18 mouse cellular contexts compared by ENCODE assay signal in genomic region chr11:98011716-98012115, GRCm38 (mm10). TPM values are rescaled to one million over a fixed set of nuclear protein-coding genes. Genes with fewer than 3 reads are reported as not detected.
DNase-seq lines count a peak whose midpoint lies in the region; ATAC-seq and TF ChIP-seq lines count a peak whose summit lies in the region.
"Had no signal": no experiment of that assay in that cellular context is flagged by ENCODE, and none has a peak within 500 bp of the region (broad histone marks: within the 10 kb centered on the region; RNA-seq: fewer than 3 reads in every experiment).

No protein-coding gene starts in this region.

- H3K9ac ChIP-seq in intestine, postnatal 0 days (ENCODE audit: low read depth, low read length), result no peak overlapping the region
- H3K9ac ChIP-seq in intestine, embryonic 15.5 days, result no peak overlapping the region
- H3K9ac ChIP-seq in midbrain, embryonic 16.5 days (ENCODE audit: low read depth, low read length), result no peak overlapping the region
- H3K9ac ChIP-seq: hindbrain, embryonic 13.5 days had no signal

- TF ChIP-seq CTCF in intestine, postnatal 0 days (IDR thresholded peaks at IDR 0.05; ENCODE audit: low read depth), result no peak
- no peak for TF ChIP-seq CTCF in cortical plate, adult 2 months (IDR thresholded peaks at IDR 0.05; ENCODE audit: extremely low read depth, insufficient read depth, low read length)

- H3K9me3 ChIP-seq in intestine, postnatal 0 days (ENCODE audit: control insufficient read depth), result no peaks in the 10 kb centered on the region
- no peaks in the 10 kb centered on the region for H3K9me3 ChIP-seq in intestine, embryonic 15.5 days
- no peaks in the 10 kb centered on the region for H3K9me3 ChIP-seq in midbrain, embryonic 16.5 days (replicated peaks; ENCODE audit: control insufficient read depth, low read length, poor library complexity, severe bottlenecking)
- H3K9me3 ChIP-seq: hindbrain, embryonic 13.5 days had no signal

- peak; percentile 82 for DNase-seq in right cerebral cortex, adult 18-20 months
- DNase-seq in right cerebral cortex, postnatal 25 days, result no peak
- no peak for DNase-seq in urinary bladder, adult 2 months (ENCODE audit: low spot score)
- DNase-seq: adrenal gland, postnatal 10 days; cerebellum, adult 11-12 months; cerebellum, adult 9-10 months; cerebellum, postnatal 25 days; gastrocnemius, postnatal 10 days; heart, adult 18-20 months; heart, postnatal 4 days had no signal

- TF ChIP-seq POLR2A in cortical plate, adult 2 months (IDR thresholded peaks at IDR 0.05; ENCODE audit: extremely low read depth, insufficient read depth, low read length), result no peak

- no peak overlapping the region for H3K4me2 ChIP-seq in intestine, postnatal 0 days (replicated peaks; ENCODE audit: low read depth)
- no peak overlapping the region for H3K4me2 ChIP-seq in intestine, embryonic 15.5 days (replicated peaks)
- no peak overlapping the region for H3K4me2 ChIP-seq in midbrain, embryonic 16.5 days (ENCODE audit: low read length)
- H3K4me2 ChIP-seq: heart, embryonic 11.5 days; hindbrain, embryonic 13.5 days had no signal

- no peaks in the 10 kb centered on the region for H3K36me3 ChIP-seq in intestine, postnatal 0 days (ENCODE audit: control insufficient read depth, insufficient read depth)
- 0 out of 2 replicates have a peak, but pooled peaks cover 3% of the 10 kb centered on the region for H3K36me3 ChIP-seq in intestine, embryonic 15.5 days
- peaks cover 56% of the 10 kb centered on the region for H3K36me3 ChIP-seq in midbrain, embryonic 16.5 days (ENCODE audit: control insufficient read depth, insufficient read depth, low read length)

- H3K4me3 ChIP-seq in intestine, postnatal 0 days (ENCODE audit: low read depth, low read length), result no peak overlapping the region
- no peak overlapping the region for H3K4me3 ChIP-seq in intestine, embryonic 15.5 days (replicated peaks)
- H3K4me3 ChIP-seq in cortical plate, adult 2 months (ENCODE audit: insufficient read depth, low read length), result no peak overlapping the region
- H3K4me3 ChIP-seq in midbrain, embryonic 16.5 days (ENCODE audit: low read depth, low read length), result no peak overlapping the region
- H3K4me3 ChIP-seq: hindbrain, embryonic 13.5 days had no signal

- H3K4me1 ChIP-seq in intestine, postnatal 0 days (replicated peaks; ENCODE audit: control insufficient read depth, insufficient read depth, low read length), result no peaks in the 10 kb centered on the region
- 0 out of 2 replicates have a peak, but pooled peaks cover 2% of the 10 kb centered on the region for H3K4me1 ChIP-seq in intestine, embryonic 15.5 days (replicated peaks)
- peaks cover 6% of the 10 kb centered on the region for H3K4me1 ChIP-seq in cortical plate, adult 2 months (ENCODE audit: control insufficient read depth, insufficient read depth, low read length)
- no peaks in the 10 kb centered on the region; the same call in 1 of the 2 replicates for H3K4me1 ChIP-seq in midbrain, embryonic 16.5 days (ENCODE audit: control insufficient read depth, insufficient read depth, low read length)
- H3K4me1 ChIP-seq: hindbrain, embryonic 13.5 days had no signal

- H3K27ac ChIP-seq in intestine, postnatal 0 days (ENCODE audit: low read depth, low read length), result no peak overlapping the region
- H3K27ac ChIP-seq in intestine, embryonic 15.5 days, result no peak overlapping the region
- H3K27ac ChIP-seq in cortical plate, adult 2 months (ENCODE audit: insufficient read depth, low read length), result peak overlapping the region; percentile 73
- H3K27ac ChIP-seq in midbrain, embryonic 16.5 days (ENCODE audit: low read length), result no peak overlapping the region
- H3K27ac ChIP-seq: hindbrain, embryonic 13.5 days had no signal

- H3K27me3 ChIP-seq in intestine, postnatal 0 days (replicated peaks; ENCODE audit: control insufficient read depth, insufficient read depth, low read length), result no peaks in the 10 kb centered on the region
- H3K27me3 ChIP-seq in intestine, embryonic 15.5 days (replicated peaks), result no peaks in the 10 kb centered on the region
- no peaks in the 10 kb centered on the region for H3K27me3 ChIP-seq in midbrain, embryonic 16.5 days (ENCODE audit: control insufficient read depth, insufficient read depth, low read depth, low read length)
- H3K27me3 ChIP-seq: hindbrain, embryonic 13.5 days had no signal

- ATAC-seq in intestine, postnatal 0 days, result peak; percentile 10; the same call in 1 of the 2 replicates
- no peak for ATAC-seq in intestine, embryonic 15.5 days
- no peak for ATAC-seq in midbrain, embryonic 16.5 days
- ATAC-seq: forebrain, embryonic 14.5 days; intestine, embryonic 16.5 days had no signal

- 52% methylated on average over 8 of the region's 9 CpGs for WGBS in intestine, postnatal 0 days
- 73% methylated on average over 9 of the region's 9 CpGs for WGBS in intestine, embryonic 15.5 days
- 68% methylated on average over 9 of the region's 9 CpGs for WGBS in midbrain, embryonic 16.5 days

RNA-seq across cellular contexts. Expression of gene Cacnb1, which starts 11.1 kb away (rescaled TPM):
- 2.8 and 3.2 TPM in 2 replicates for polyA plus RNA-seq in intestine, postnatal 0 days (2015; fragmentation: Nextera tagmentation; extraction: Ambion mirVana)
- polyA plus RNA-seq in intestine, embryonic 15.5 days (2015; fragmentation: Nextera tagmentation; extraction: Ambion mirVana), result 6.5 and 7.5 TPM in 2 replicates
- polyA plus RNA-seq in cortical plate, adult 2 months (2012; rRNA removed), result 114 and 117 TPM in 2 replicates
- 12.1 and 12.4 TPM in 2 replicates for polyA plus RNA-seq in urinary bladder, adult 2 months (2012; rRNA removed)
- polyA plus RNA-seq in midbrain, embryonic 16.5 days (2015; fragmentation: Nextera tagmentation; extraction: Ambion mirVana), result 73.2 and 77.6 TPM in 2 replicates

RNA-seq across cellular contexts. Expression of gene Rpl19, which starts 14.8 kb away (rescaled TPM):
- 668 and 699 TPM in 2 replicates for polyA plus RNA-seq in intestine, postnatal 0 days (2015; fragmentation: Nextera tagmentation; extraction: Ambion mirVana)
- 1,063 and 1,131 TPM in 2 replicates for polyA plus RNA-seq in intestine, embryonic 15.5 days (2015; fragmentation: Nextera tagmentation; extraction: Ambion mirVana)
- polyA plus RNA-seq in cortical plate, adult 2 months (2012; rRNA removed), result 880 and 901 TPM in 2 replicates
- polyA plus RNA-seq in urinary bladder, adult 2 months (2012; rRNA removed), result 1,600 and 1,809 TPM in 2 replicates
- polyA plus RNA-seq in midbrain, embryonic 16.5 days (2015; fragmentation: Nextera tagmentation; extraction: Ambion mirVana), result 583 and 598 TPM in 2 replicates

RNA-seq across cellular contexts. Expression of gene Arl5c, which starts 15.7 kb away (rescaled TPM):
- polyA plus RNA-seq in intestine, postnatal 0 days (2015; fragmentation: Nextera tagmentation; extraction: Ambion mirVana), result 4.2 and 4.4 TPM in 2 replicates
- 7.6 and 11.8 TPM in 2 replicates for polyA plus RNA-seq in intestine, embryonic 15.5 days (2015; fragmentation: Nextera tagmentation; extraction: Ambion mirVana)
- 2.2 and 2.6 TPM in 2 replicates for polyA plus RNA-seq in cortical plate, adult 2 months (2012; rRNA removed)
- polyA plus RNA-seq in urinary bladder, adult 2 months (2012; rRNA removed), result 3.2 and 3.9 TPM in 2 replicates
- 6.3 and 8.4 TPM in 2 replicates for polyA plus RNA-seq in midbrain, embryonic 16.5 days (2015; fragmentation: Nextera tagmentation; extraction: Ambion mirVana)

RNA-seq across cellular contexts. Expression of gene Plxdc1, which starts 25.5 kb away (rescaled TPM):
- polyA plus RNA-seq in intestine, postnatal 0 days (2015; fragmentation: Nextera tagmentation; extraction: Ambion mirVana), result 0.30 and 0.31 TPM in 2 replicates
- 0.47 and 0.49 TPM in 2 replicates for polyA plus RNA-seq in intestine, embryonic 15.5 days (2015; fragmentation: Nextera tagmentation; extraction: Ambion mirVana)
- polyA plus RNA-seq in cortical plate, adult 2 months (2012; rRNA removed), result 28.6 and 29.2 TPM in 2 replicates
- polyA plus RNA-seq in urinary bladder, adult 2 months (2012; rRNA removed), result 3.6 and 5.3 TPM in 2 replicates
- polyA plus RNA-seq in midbrain, embryonic 16.5 days (2015; fragmentation: Nextera tagmentation; extraction: Ambion mirVana), result 2.7 and 3.1 TPM in 2 replicates
- polyA plus RNA-seq: heart, embryonic 11.5 days had no signal

RNA-seq across cellular contexts. Expression of gene Stac2, which starts 41.5 kb away (rescaled TPM):
- polyA plus RNA-seq in intestine, postnatal 0 days (2015; fragmentation: Nextera tagmentation; extraction: Ambion mirVana), result 0.13 TPM in 1 of 2 replicates, not detected in the other
- 0.16 and 0.29 TPM in 2 replicates for polyA plus RNA-seq in intestine, embryonic 15.5 days (2015; fragmentation: Nextera tagmentation; extraction: Ambion mirVana)
- polyA plus RNA-seq in cortical plate, adult 2 months (2012; rRNA removed), result 49.7 and 51.6 TPM in 2 replicates
- polyA plus RNA-seq in urinary bladder, adult 2 months (2012; rRNA removed), result 0.14 and 0.41 TPM in 2 replicates
- polyA plus RNA-seq in midbrain, embryonic 16.5 days (2015; fragmentation: Nextera tagmentation; extraction: Ambion mirVana), result 2.6 and 4.0 TPM in 2 replicates
